Mouse (Mus musculus) olfactory bulb, adult 2 months (tissue): ENCODE results near the gene Sars. TPM values are rescaled to one million over a fixed set of nuclear protein-coding genes. Genes with fewer than 3 reads are reported as not detected.

Source experiments
- H3K27ac ChIP-seq: fragments of 200-500 bp; 2 replicates; pipeline ENCODE4 v1.5.1; 2012; ENCODE audit warnings: low read depth, low read length; ENCODE audit not compliant: insufficient read depth
- H3K4me1 ChIP-seq: fragments of 200-500 bp; 2 replicates; pipeline ENCODE4 v1.6.1; 2012; ENCODE audit warnings: low read length; ENCODE audit not compliant: control insufficient read depth, insufficient read depth
- H3K4me3 ChIP-seq: fragments of 200-500 bp; 2 replicates; pipeline ENCODE4 v1.5.1; 2012; ENCODE audit warnings: mild to moderate bottlenecking, low read depth, low read length, moderate library complexity; ENCODE audit not compliant: insufficient read depth
- CTCF ChIP-seq: fragments of 200-500 bp; IDR thresholded peaks from 2 replicates; pipeline ENCODE4 v1.5.1; 2012; ENCODE audit warnings: low read depth, mild to moderate bottlenecking, low read length, moderate library complexity; ENCODE audit not compliant: insufficient read depth
- POLR2A ChIP-seq: fragments of 200-500 bp; IDR thresholded peaks from 2 replicates; pipeline ENCODE4 v1.6.1; 2012; ENCODE audit warnings: mild to moderate bottlenecking, low read depth, low read length, moderate library complexity; ENCODE audit not compliant: insufficient read depth
- WGBS: fragments of 180-500 bp; shearing (Covaris S2); methylation state at CpG from one replicate; pipeline ENCODE4 v1.1.7; 2018; 5-methylcytosine and 5-hydroxymethylcytosine counted together
- polyA plus RNA-seq: library from polyadenylated mRNA; stranded (reverse); fragments of >200 nt; gene quantifications from 2 replicates; pipeline ENCODE4 v1.2.4, GENCODE M21; 2012; ENCODE audit warnings: low replicate concordance; ENCODE audit not compliant: missing spikeins, insufficient read depth, insufficient read length

The Sars gene
- polyA plus RNA-seq, 1 experiment, result 343 TPM

GRCm38 (mm10) chr3:108458380-108458779, 13.4 kb upstream of the Sars start:
- Histone ChIP-seq H3K27ac (no peak overlapping the region), H3K4me1 (no peaks in the 10 kb centered on the region), H3K4me3 (no peak overlapping the region)
- WGBS, result 63% methylated on average over 14 of the region's 14 CpGs
- TF ChIP-seq CTCF (no peak), POLR2A (no peak)

- 77% methylated on average over 1 of the region's 1 CpGs for WGBS
- TF ChIP-seq POLR2A, result no peak
- TF ChIP-seq CTCF, result no peak
Measured at GRCm38 (mm10) chr3:108454172-108454571, 9.2 kb upstream of the Sars start.

GRCm38 (mm10) chr3:108451969-108452368, 7.0 kb upstream of the Sars start:
- Histone ChIP-seq H3K27ac (no peak overlapping the region), H3K4me3 (no peak overlapping the region), H3K4me1 (no peaks in the 10 kb centered on the region)
- TF ChIP-seq CTCF, result no peak
- no peak for TF ChIP-seq POLR2A
- WGBS, result 84% methylated on average over 2 of the region's 2 CpGs

More at GRCm38 (mm10) chr3:108454172-108454571, 9.2 kb upstream of the Sars start:
- Histone ChIP-seq H3K4me1 (no peaks in the 10 kb centered on the region), H3K27ac (no peak overlapping the region), H3K4me3 (no peak overlapping the region)

- Histone ChIP-seq H3K4me3 (peak overlapping the region; percentile 67), H3K4me1 (peaks cover 4% of the 10 kb centered on the region; the same call in 1 of the 2 replicates), H3K27ac (peak overlapping the region; percentile 48)
- TF ChIP-seq POLR2A (no peak), CTCF (no peak)
- 6% methylated on average over 6 of the region's 6 CpGs for WGBS
Measured at GRCm38 (mm10) chr3:108445366-108445705, 327 bp upstream of the Sars start.

GRCm38 (mm10) chr3:108444029-108444428, 980 bp downstream of the Sars start:
- 5% methylated on average over 8 of the region's 8 CpGs for WGBS
- TF ChIP-seq CTCF (no peak), POLR2A (no peak)
- H3K4me1 ChIP-seq, result peaks cover 4% of the 10 kb centered on the region; the same call in 1 of the 2 replicates

GRCm38 (mm10) chr3:108436380-108436714, 8.7 kb downstream of the Sars start:
- no peak overlapping the region for H3K27ac ChIP-seq
- TF ChIP-seq POLR2A, result no peak
- TF ChIP-seq CTCF, result no peak
- WGBS, result 72% methylated on average over 7 of the region's 7 CpGs
- H3K4me1 ChIP-seq, result peaks cover 2% of the 10 kb centered on the region; the same call in 1 of the 2 replicates
- H3K4me3 ChIP-seq, result no peak overlapping the region

More at GRCm38 (mm10) chr3:108444029-108444428, 980 bp downstream of the Sars start:
- peak overlapping the region; percentile 67 for H3K4me3 ChIP-seq
- 0 out of 2 replicates have a peak overlapping the region, but pooled peaks have one; percentile 13 for H3K27ac ChIP-seq

- TF ChIP-seq POLR2A, result no peak
- TF ChIP-seq CTCF, result no peak
- WGBS, result 77% methylated on average over 17 of the region's 17 CpGs
- peaks cover 2% of the 10 kb centered on the region; the same call in 1 of the 2 replicates for H3K4me1 ChIP-seq
- no peak overlapping the region for H3K27ac ChIP-seq
- H3K4me3 ChIP-seq, result no peak overlapping the region
Measured at GRCm38 (mm10) chr3:108435701-108436379, 9.2 kb downstream of the Sars start.

- WGBS, result 45% methylated on average over 19 of the region's 19 CpGs
- Histone ChIP-seq H3K4me3 (no peak overlapping the region), H3K4me1 (peaks cover 2% of the 10 kb centered on the region; the same call in 1 of the 2 replicates), H3K27ac (0 out of 2 replicates have a peak overlapping the region, but pooled peaks have one; percentile 6)
- TF ChIP-seq POLR2A (no peak), CTCF (no peak)
Measured at GRCm38 (mm10) chr3:108433881-108434495, 11.0 kb downstream of the Sars start.

- H3K27ac ChIP-seq, result 0 out of 2 replicates have a peak overlapping the region, but pooled peaks have one; percentile 6
- 46% methylated on average over 18 of the region's 18 CpGs for WGBS
- TF ChIP-seq POLR2A (no peak), CTCF (no peak)
- H3K4me3 ChIP-seq, result no peak overlapping the region
- H3K4me1 ChIP-seq, result no peaks in the 10 kb centered on the region; the same call in 1 of the 2 replicates
Measured at GRCm38 (mm10) chr3:108433188-108433880, 11.7 kb downstream of the Sars start.
